Mouse (Mus musculus): Measurements from ENCODE around the gene Nans.

Gene Nans

DNA sequence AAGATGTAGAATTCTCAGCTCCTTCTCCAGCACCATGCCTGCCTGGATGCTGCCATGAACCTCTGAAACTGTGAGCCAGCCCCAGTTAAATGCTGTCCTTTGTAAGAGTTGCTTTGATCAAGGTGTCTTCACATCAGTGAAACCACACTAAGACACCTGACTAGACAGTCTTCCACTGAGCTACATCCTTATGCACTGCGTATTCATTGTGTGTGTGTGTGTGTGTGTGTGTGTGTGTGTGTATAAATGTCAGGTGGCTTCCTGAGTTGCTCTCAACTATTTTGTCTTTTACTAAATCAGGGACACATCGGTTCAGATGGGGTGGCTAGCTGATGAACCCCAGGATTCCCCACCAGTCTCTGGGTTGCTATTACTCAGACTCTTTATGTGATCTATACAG is 10.0 kb upstream of the Nans start:
- in situ Hi-C loops (cut with MboI, MseI) = loop anchor here (25.0 kb wide), 1 partner anchor 292 kb away; the partner anchor contains the start of gene Xpa

DNA sequence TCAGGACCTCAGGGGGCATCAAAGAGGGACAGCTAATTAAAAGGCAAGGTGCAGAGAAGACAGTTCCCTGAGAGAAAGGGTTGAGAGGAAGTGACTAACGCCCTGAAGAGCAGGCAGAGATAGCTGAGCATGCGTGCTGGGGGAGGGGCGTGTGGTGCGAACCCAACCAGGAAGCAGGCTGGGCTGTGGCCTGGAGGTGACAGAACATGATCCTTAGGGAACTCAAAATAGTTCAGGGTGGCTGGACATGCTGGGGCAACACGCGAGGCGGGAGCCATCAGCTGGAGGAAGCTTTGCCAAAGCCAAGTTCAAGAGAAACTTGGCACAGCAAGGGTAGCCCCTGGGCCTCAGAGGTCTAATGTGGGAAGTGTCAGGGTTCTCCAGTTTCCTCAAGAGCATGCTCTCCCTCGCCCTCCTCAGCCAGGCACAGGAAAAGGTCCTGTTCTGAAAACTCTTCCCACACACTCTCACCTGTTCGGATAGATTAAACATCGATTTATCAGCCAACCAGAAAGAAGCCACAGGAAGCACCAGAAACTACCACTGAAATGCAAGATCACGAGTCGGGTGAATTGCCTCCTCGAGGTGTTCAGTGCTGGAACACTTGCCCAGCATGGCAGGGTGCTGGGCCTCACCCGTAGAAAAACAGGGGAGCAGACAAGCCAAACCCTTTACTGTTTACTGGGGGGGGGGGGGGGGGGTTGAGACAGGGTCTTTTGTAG is 3.2 kb upstream of the Nans start:
- in situ Hi-C loops (cut with MboI, MseI) = loop anchor here (25.0 kb wide), 1 partner anchor 299 kb away; the partner anchor contains the start of gene Xpa

DNA sequence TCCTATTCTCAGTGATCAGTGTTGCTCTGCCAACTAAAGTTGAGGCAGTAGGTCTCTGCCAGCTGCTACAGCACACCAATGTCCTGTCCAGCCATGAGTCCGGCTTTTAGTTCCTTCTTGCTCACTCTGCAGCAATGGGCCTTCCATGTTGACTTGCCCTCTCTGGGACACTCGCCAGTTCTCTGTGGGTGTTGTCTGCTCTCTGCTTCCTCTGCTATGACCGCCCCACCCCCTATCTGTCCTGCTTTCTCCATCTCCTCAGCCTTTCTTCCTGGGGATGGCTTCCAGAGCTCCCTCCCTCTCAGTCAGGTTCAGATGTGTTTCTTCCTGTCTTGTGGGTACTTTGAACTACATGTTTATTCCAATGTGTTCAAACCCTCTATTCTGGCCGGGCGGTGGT is 1.7 kb upstream of the Nans start:
- in situ Hi-C loops (cut with MboI, MseI) = loop anchor here (25.0 kb wide), 1 partner anchor 300 kb away; the partner anchor contains the start of gene Xpa

DNA sequence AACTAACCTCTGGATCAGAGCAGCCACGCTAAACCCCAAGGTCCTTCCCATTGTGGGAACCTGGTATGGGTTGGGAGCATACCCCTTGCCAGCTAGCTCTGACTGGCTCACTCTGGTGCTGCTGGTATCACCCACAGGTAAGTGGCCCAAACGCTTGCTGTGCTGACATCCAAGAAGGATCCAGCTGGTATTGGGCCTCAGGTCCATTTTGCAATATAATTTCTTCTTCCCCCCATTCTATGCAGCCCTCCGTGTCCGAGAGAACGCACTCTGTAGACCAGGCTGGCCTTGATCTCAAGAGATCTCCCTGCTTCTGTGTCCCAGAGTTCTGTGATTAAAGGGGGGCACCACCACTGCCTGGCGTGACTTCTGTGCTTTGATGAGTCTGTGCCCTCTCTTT is 4.0 kb downstream of the Nans start:
- in situ Hi-C loops (cut with MboI, MseI) = loop anchor here (25.0 kb wide), 1 partner anchor 306 kb away; the partner anchor contains the start of gene Xpa

DNA sequence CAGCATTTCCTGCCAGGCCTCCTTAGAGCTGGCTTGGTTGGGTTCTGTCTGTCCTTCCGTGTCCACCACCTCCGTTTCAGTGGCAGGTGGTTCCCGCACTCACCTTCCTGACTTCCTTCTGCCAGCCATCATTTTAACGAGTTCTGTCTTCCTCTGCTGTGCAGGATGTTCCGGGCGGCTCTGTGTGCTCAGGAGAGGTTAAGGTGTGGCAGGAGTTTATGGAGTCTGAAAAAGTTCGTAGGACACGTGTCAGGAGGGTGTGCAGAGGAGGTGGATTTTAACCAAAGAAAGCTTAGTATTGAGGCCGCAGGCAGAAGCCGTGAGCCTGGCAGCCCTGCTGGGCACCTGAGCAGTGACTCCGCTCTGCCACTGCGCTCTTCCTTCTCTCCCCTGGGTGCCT is 6.5 kb downstream of the Nans start:
- in situ Hi-C loops (cut with MboI, MseI) = loop anchor here (25.0 kb wide), 1 partner anchor 308 kb away; the partner anchor contains the start of gene Xpa

DNA sequence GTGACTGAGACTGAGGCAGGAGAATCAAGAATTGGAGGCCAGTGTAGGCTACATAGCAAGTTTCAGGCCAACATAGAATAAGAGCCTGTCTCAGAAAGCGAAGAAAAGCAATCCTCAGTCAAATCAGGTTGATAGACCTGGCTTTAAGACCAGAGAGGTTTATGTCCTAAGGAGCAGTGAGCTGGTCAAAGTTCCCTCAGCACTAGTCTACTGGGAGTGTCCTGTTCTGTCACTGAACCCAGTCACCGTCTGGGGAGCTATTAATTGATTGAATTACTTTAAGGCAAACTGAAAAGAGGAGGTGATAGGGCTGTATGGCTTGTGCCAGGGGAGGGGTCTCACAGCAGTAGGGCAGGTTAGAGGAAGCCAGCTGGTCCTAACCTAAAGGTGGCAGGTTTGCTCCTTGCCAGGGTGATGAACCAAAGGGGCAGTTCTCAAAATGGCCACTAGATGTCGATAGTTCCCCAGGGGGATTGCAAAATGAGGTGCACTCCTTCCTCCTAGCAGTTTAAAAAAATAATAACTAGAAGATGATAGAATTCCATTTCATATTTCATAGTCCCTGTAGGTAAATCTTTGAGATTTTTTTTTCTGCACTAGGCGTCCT is 8.3 kb downstream of the Nans start:
- in situ Hi-C loops (cut with MboI, MseI) = loop anchor here (25.0 kb wide), 1 partner anchor 310 kb away; the partner anchor contains the start of gene Xpa

DNA sequence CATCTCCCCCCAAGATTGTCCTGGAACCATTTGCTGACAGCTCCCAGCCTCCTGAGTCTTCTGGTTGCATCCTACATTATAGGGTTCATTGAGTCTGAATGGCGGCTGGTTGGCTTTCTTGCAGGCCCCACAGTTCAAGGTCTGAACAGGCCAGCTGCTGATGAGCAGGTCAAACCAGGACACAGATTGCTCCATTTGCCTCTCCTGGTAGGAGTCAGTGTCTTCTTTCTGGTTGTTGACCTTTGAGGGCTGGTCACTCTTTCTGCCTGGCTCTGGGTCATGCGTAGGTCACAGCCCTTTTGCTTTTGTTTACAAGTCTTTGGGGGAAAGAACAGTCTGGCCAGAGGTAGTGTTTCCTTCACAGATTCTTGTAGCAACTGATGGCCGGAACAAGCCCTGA is 9.5 kb downstream of the Nans start:
- in situ Hi-C loops (cut with MboI, MseI) = loop anchor here (25.0 kb wide), 1 partner anchor 311 kb away; the partner anchor contains the start of gene Xpa

DNA sequence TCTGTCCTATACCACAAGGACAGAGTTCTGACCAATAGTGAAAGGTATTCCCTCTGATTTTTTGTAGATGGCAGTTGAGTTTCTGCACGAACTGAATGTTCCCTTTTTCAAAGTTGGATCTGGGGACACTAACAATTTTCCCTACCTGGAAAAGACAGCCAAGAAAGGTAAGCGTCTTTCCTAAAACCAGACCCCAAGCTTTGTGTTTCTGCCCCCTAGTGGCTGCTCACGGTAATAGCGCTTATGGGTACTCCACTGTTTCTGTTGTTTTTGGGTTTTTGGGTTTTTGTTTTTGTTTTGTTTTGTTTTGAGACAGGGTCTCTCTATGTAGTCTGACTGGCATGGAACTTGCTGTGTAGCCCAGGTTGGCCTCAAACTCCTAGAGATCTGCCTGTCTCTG is 9.9 kb downstream of the Nans start:
- in situ Hi-C loops (cut with MboI, MseI) = loop anchor here (25.0 kb wide), 1 partner anchor 312 kb away; the partner anchor contains the start of gene Xpa

DNA sequence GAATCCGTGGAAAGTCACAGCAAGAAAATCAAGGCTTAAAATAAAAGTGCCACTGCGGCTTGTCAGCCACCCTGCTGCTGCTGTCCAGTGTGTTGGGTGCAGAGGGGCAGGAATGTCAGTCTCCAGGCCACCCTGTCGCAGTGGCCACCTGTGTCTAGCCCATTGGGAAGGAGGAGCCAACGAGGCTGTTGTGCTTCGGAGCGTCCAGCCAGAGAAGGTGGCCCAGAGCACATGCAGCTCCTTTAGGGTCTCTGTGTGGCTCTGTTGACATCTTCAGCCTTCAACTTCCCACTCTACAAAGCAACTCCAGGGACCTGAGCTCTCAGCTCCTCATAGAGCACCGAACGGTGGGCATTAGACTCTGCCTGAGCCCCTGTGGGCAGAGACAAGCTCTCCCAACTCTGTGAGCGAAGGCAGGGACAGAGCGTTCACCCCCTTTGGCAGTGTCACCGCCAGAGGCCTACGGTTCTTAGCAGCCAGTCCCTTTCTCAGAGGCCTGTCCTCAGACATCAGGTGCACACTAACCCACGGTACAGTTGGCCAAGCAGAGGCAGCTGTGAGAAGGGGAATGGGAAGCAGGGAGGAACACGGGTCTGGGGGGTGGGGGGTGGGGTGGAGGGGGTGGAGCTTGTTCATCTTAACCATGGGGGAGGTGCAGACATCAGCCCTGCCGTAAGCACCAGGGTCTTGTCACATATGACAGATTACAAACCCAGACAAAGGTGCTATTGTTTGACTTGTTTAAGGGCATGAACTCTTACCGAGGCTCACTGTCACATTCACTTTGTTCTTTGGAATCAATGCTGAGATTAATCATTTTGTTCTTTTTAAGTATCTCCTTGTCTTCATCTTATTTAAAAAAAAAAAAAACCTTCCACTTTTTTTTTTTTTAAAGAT is 13.8 kb downstream of the Nans start:
- in situ Hi-C loops (cut with MboI, MseI) = no loop called here

DNA sequence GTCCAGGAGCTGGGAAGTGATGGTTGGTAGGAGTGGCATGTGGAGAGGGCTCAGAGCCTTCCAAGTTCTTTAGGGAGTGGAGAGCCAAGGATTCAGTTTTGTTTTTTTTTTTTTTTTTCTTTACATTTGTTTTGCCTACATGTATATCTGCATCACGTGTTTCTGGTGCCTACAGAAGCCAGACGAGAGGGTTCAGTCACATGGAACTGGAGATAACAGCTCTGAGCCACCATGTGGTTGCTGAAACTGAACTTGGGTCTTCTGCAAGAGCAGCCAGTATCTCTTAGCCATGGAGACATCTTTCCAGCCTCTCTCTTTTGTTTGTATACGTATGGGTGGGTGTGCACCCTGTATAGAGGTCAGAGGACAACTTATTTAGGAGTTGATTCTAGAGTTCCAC is 14.8 kb downstream of the Nans start:
- in situ Hi-C loops (cut with MboI, MseI) = no loop called here

DNA sequence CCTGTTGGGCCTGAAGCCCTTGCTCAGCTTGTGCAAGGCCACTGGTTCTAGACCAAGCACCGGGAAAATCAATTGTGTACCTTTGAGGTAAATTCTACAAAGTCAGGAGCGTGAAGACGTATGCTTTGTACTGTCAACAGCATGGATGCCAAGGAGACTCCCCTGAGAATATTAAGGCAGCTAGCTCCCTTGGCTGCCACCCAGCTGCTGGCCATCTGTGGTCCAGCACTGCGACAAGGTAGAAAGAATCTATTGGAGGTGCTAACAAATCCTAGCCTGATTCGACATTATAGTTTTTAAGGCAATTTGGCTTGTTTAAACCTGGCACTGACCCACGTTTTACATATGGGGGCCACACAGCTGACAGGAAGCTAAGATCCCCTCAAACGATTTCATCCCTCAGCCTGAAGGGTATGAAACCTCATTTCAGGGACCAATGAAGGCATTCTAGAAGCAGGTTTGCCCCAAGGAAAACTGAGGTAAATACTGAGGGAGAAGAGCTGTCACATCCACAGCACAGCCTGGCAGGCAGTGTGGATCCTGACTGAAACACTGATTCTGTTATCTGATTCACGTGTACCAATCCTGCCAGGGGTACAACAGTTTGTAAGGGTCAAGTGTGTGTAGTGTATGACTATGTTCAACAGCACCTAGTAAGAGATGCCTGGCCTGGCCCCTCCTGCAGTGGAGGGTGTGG is 16.5 kb downstream of the Nans start:
- in situ Hi-C loops (cut with MboI, MseI) = no loop called here

DNA sequence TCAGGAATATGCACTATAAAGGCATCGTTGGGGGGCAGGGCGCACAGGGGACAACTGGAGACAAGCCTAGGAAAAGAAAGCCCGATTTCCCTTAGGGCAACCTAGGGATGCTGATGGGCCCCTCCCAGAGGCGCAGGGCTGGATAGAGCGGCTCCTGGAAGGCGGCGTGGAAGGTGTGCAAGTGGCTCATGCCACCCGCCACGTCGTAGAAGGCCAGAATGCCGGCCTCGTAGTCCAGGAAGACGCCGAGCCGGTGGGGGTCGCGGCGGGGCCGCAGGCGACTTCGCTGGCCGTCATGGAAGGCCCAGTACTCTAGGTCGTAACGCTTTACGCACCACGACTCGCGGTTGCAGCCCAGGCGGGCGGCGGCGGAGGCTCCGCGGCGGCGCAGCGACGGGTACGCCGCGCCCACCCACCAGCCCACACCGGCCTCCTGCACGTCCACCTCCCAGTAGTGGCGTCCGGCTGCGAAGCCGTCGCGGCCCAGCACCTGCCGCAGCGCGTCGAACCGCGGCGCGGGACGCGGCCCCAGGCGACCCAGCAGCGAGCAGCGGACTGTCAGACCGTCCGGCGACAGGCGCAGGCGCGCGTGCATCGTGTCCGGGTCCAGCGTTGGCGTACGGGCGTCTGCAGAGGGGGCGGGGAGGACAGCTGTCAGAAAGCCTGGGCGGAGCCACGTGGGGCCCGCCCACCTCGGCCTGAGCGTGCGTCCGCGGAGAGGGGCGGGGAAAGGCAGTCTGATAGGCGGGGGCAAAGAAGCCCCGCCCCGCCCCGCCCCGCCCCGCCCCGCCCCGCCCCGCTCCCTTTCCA is 18.0 kb downstream of the Nans start:
- in situ Hi-C loops (cut with MboI, MseI) = no loop called here

DNA sequence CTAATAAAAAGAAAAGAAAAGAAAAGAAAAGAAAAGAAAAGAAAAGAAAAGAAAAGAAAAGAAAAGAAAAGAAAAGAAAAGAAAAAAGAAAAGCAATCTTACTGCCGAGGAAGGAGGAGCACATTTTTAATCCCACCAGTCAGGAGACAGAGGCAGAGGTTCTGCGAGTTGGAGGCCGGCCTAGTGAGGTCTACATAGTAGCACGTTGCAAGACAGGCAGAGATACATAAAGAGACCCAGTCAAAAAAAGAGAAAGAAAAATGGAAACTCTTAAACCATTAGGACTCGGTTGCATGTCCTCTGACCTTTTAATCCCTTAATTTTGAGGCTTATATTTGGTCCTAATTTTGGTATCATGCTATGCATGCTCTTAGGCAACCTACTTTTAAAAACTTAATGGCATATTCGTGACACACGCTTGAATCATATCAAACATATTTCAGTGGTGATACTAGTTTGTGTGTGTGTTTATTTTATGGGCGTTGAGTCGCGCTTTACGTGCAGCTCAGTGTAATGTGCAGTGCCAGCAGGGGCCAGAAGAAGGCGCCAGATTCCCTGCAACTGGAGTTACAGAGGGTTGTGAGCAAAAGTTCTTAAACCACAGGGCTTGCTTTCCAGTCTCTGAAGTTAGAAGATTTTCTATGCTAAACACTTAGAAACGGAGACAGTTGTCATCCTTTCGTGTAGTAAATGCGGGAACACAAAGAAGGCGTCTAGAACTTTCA is 18.9 kb downstream of the Nans start:
- in situ Hi-C loops (cut with MboI, MseI) = no loop called here

DNA sequence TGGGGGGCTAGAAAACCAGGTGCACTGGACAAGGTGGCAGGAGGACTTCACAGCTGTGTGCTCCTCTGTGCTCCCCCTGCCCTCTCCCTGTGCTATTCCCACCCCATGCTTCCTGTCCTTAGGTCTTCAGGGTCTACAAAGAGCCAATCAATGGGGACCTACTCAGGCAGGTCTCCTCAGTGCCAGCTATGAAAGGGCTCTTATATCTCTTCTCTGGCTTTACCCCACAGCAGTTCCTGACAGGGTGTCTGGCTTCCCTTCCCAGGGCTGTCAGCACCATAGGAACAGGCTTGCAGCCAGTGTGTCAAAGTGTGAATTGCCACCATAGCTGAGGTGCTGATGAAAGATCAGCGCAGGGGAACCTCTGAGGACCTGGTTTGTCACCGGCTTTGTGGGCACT is 31.4 kb downstream of the Nans start:
- in situ Hi-C loops (cut with MboI, MseI) = no loop called here

DNA sequence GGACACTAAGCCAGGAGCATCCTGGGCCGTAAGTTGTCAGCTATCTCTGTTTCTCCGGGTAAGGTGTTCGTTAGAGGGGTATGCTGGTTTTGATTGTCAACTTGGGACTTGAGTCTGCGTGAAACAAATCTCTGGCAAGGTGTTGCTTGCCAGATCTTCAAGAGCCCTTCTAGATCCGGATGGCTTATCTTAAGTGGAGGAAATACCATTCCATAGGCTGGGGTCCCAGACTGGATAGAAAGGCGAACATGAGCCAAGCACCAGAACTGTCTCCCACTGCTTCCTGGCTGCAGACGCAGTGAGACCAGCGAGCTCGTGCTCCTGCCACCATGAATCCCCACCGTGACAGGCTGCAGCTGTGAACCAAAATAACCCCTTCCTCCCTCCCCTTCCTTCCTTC is 32.4 kb downstream of the Nans start:
- in situ Hi-C loops (cut with MboI, MseI) = no loop called here

DNA sequence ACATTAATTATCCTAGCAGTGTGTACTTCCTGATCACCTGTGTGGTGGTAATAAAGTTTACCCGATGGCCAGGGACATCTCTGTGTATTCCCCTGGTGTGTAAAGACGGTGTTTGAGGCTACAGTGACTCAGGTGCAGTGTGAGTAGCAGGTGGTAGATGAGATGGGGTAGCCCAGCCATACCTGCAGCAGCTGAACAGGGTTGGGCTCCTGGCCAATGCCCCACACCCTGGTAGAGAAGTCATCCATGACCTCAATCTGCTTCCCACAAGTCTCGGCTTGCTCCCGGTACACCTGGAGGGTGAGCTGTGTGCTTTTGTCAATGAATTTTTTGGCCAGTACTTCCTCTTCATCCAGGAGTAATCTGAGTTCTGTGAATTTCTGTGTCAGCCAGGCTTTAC is 34.3 kb downstream of the Nans start:
- in situ Hi-C loops (cut with MboI, MseI) = no loop called here

DNA sequence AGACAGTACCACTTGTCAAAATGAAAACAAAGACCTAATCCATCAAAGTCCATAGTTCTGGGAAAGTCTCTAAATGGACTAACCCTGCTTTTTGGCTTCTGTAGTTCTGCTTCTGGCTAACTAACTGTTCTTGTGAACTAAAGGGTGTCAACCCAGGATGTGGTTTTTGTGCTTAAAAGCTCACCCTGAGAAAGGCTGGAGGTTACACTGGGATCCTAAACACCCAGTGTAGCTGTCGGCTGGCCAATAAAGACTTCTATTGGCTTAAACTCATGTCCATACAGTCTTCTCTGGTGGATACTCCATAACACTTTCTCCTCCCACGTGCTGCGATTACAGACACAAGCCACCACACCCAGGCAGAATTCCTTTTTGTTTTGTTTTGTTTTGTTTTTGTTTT is 37.2 kb downstream of the Nans start:
- in situ Hi-C loops (cut with MboI, MseI) = no loop called here

DNA sequence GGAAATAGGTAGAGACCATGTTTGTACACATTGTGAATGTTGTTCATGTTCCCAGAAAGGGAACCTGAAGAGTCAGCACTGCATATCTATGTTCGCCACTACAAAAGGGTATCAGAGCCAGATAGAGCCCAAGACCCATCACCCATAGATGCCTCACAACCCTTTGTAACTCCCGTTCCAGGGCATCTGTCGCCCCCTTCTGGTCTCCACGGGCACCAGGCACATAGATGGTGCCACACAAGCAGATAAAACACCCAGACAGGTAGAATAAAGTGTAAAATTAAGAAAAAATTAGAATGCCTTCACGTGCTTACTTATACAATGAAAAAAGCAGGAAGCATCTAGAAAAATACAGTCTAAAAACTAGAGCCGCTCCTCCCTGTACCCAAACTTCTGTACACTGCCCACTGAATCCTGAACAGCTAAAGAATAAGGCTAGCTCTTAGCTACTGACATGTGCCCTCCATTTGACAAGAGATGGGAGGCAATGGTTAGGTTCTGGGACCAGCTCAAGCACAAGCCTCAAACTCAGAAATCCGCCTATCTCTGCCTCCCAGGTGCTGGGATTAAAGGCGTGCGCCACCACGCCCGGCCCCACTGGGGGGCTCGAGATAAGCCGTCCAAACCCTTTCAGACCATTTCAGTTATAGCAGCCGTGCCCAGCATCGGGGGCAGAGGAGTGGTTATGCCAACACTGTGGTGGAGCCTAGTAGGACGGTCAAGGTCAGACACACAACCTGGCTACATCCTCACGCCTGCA is 37.9 kb downstream of the Nans start:
- in situ Hi-C loops (cut with MboI, MseI) = no loop called here

DNA sequence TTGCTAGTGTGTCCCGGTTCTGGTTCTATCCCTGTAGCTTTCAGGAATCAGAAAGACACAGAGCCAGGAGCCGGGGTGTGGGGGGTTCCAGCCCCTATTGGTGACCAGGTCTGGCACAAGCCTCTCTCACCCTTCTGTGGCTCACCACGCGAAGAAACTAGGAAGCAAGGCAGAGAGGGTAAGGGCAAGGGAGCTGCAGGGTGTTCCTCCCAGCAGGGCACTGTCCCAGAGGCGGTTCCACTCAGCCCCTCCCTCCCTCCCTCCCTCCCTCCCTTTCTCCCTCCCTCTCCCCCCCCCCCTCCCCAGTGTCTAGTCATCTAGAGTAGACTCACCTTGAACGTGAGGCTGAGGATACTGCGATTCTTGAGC is 38.5 kb downstream of the Nans start:
- in situ Hi-C loops (cut with MboI, MseI) = no loop called here
